ENCODE assay signal across 8 mouse cellular contexts in the genomic region with DNA sequence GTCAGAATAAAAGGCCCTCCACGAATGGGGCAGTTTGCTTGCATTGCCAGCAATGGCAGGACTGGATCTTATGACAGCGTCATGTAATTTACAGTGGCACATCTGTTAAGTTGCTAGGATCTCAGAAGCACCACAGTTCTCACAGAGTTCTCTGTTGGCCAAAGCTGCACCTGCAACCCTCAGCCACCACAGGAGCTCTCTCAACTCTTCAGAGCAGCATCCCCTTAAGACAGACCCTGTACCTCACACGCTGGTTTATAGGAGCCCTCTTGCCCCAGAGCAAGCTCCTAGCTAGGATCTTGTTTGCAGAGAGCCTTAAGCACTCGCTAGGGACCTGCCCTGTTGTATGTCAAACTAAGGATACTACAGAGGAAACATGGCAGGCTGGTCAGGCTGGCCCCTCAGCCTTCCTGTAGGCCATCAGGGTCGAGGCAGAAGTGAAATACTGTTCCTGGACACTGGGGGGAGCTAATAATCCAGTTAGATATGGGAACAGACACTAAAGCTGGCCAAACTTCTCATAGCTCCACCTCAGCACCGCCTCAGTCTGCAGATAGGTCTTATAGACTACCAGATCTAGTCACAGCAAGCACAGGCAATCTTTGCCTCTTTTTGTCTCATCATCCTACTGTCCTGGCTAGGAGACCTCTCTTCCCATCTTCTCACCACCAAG. TPM values are rescaled to one million over a fixed set of nuclear protein-coding genes. Genes with fewer than 3 reads are reported as not detected.
DNase-seq lines count a peak whose midpoint lies in the region; TF ChIP-seq lines count a peak whose summit lies in the region.

No protein-coding gene starts in this region.

- H3K36me3 ChIP-seq in ES-E14 (ENCODE audit: control insufficient read depth, insufficient read depth, low read length, poor library complexity, severe bottlenecking): no peaks in the 10 kb centered on the region
- no peaks in the 10 kb centered on the region for H3K36me3 ChIP-seq in limb, embryonic 10.5 days

- no peaks in the 10 kb centered on the region for H3K9me3 ChIP-seq in ES-E14 (ENCODE audit: control insufficient read depth, insufficient read depth, low read depth, low read length)
- no peaks in the 10 kb centered on the region for H3K9me3 ChIP-seq in limb, embryonic 10.5 days (replicated peaks)

- H3K4me1 ChIP-seq in ES-E14 (ENCODE audit: control insufficient read depth in 2 of 2, insufficient read depth in 2 of 2, low read length in 2 of 2, poor library complexity in 1 of 2): peaks cover 6 to 11% of the 10 kb centered on the region in 2 experiments; a peak in 3 of 4 replicates
- peaks cover 27% of the 10 kb centered on the region for H3K4me1 ChIP-seq in limb, embryonic 10.5 days

- intact Hi-C loops in heart, postnatal 25 days (cut with DNase I): loop anchor here (1.0 to 5.0 kb wide), 2 partner anchors 49 to 160 kb away; no protein-coding TSS in a partner anchor
- intact Hi-C loops in heart, postnatal 10 days (cut with DNase I): loop anchor here (2.0 kb wide), 2 partner anchors 42 to 162 kb away; no protein-coding TSS in a partner anchor

- in situ Hi-C loops in ES-E14 (cut with MboI; ENCODE audit: low sequenced_read_pairs in 2 of 2, unreplicated experiment in 2 of 2): no loop called here

- WGBS in limb, embryonic 10.5 days: 62% methylated on average over 6 of the region's 6 CpGs

- H3K27ac ChIP-seq in ES-E14 (ENCODE audit: insufficient read depth, low read depth, low read length, poor library complexity, severe bottlenecking): no peak overlapping the region
- peak overlapping the region; percentile 34; the same call in 1 of the 2 replicates for H3K27ac ChIP-seq in limb, embryonic 10.5 days

- H3K9ac ChIP-seq in ES-E14 (ENCODE audit: insufficient read depth, low read depth, low read length, poor library complexity, severe bottlenecking): no peak overlapping the region

- no peaks in the 10 kb centered on the region for H3K27me3 ChIP-seq in limb, embryonic 10.5 days (ENCODE audit: low read depth, poor library complexity, severe bottlenecking)

- DNase-seq in heart, adult 9 months (ENCODE audit: low spot score in 2 of 2): peak; percentile 38 to 46
- DNase-seq in heart, postnatal 25 days (ENCODE audit: low spot score): no peak
- no peak for DNase-seq in ES-E14 (ENCODE audit: low read depth, low spot score)
- peak; percentile 60 for DNase-seq in cerebellum, adult 8-10 months
- DNase-seq in heart, postnatal 10 days: peak; percentile 73 to 79
- peak; percentile 53 for DNase-seq in limb, embryonic 10.5 days (ENCODE audit: low spot score)
- DNase-seq in naive thymus-derived CD4-positive, alpha-beta T cell, adult 2 months (ENCODE audit: low read depth): peak; percentile 63
- DNase-seq in frontal cortex, postnatal 10 days (ENCODE audit: low spot score in 2 of 2): no peak

- no peak overlapping the region for H3K4me3 ChIP-seq in ES-E14 (ENCODE audit: insufficient read depth in 1 of 2, low read depth in 1 of 2, low read length in 2 of 2, poor library complexity in 1 of 2, severe bottlenecking in 1 of 2)
- no peak overlapping the region for H3K4me3 ChIP-seq in limb, embryonic 10.5 days

TF ChIP-seq in ES-E14, 5 proteins besides CTCF, POLR2A, EP300 and RAD21:
- no peak for TF ChIP-seq CHD2 (IDR thresholded peaks at IDR 0.05; ENCODE audit: low read depth, low read length)
- peak; percentile 34; the same call in 1 of the 2 replicates for TF ChIP-seq ZC3H11A (IDR thresholded peaks at IDR 0.05; ENCODE audit: borderline replicate concordance, low read depth, low read length)
- TF ChIP-seq ZNF384 (IDR thresholded peaks at IDR 0.05; ENCODE audit: low read depth, low read length): no peak

RNA-seq across cellular contexts. Expression of a gene that starts 28.7 kb away (rescaled TPM):
- 10 to 100 TPM; 30.7 to 38.3 TPM for total RNA-seq in heart, postnatal 25 days (2021)
- 136 and 236 TPM in 2 replicates for total RNA-seq in ES-E14 (2012; rRNA removed)
- 10 to 100 TPM; 40.2 to 42.6 TPM for total RNA-seq in heart, postnatal 10 days (2021)
- 56.2 and 56.6 TPM in 2 replicates for polyA plus RNA-seq in limb, embryonic 10.5 days (2016; fragmentation: Nextera tagmentation; extraction: Ambion mirVana)

Comparison
In these comparisons a context has a peak if more than half of its experiments do, and no peak if none do; other contexts are left out.
1. DNase-seq: peak in heart, adult 9 months (2 of 2), cerebellum, adult 8-10 months (single experiment), heart, postnatal 10 days (2 of 2), limb, embryonic 10.5 days (single experiment) and naive thymus-derived CD4-positive, alpha-beta T cell, adult 2 months (single experiment); none in heart, postnatal 25 days (single experiment), ES-E14 (single experiment) and frontal cortex, postnatal 10 days (0 of 2).